Mouse (Mus musculus) embryonic fibroblast, embryonic 13.5 days (primary cell): ENCODE measurements around the gene Bpifb1.
"Not testable (repeated sequence)": the region's sequence is repeated elsewhere in the genome, so short reads cannot be mapped to it uniquely, and the experiment has no call there.

Experiments used
- CTCF ChIP-seq: IDR thresholded peaks from 2 replicates; pipeline ENCODE4 v1.5.1; 2011; ENCODE audit warnings: mild to moderate bottlenecking, control low read depth, low read length, moderate library complexity, borderline replicate concordance; ENCODE audit not compliant: insufficient read depth
- POLR2A ChIP-seq: IDR thresholded peaks from 2 replicates; pipeline ENCODE4 v1.6.1; 2011; ENCODE audit warnings: low read depth, mild to moderate bottlenecking, control low read depth, low read length, moderate library complexity

DNA sequence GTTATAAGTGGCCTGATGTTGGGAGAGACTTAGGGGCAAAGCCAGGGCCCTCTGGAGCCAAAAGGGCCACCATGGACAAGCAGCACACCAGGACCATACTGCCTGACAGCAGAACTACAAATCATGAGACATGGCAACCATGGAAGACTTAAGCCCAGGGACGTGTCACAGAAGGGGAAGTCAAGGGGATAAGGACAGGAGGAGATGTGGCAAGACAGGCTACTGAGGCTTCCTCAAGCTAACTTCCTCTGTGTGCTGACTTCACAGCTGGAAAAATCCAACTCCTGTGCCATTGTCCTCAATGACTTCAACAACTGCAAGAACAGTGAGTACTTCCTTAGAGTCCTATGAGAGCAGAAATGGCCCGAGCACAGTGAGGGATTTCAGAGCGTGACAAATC, 73.8 kb downstream of the Bpifb1 start:
- not testable (repeated sequence) for TF ChIP-seq CTCF, POLR2A
